Mouse (Mus musculus): Measurements from ENCODE around the gene Mmaa.

DNA sequence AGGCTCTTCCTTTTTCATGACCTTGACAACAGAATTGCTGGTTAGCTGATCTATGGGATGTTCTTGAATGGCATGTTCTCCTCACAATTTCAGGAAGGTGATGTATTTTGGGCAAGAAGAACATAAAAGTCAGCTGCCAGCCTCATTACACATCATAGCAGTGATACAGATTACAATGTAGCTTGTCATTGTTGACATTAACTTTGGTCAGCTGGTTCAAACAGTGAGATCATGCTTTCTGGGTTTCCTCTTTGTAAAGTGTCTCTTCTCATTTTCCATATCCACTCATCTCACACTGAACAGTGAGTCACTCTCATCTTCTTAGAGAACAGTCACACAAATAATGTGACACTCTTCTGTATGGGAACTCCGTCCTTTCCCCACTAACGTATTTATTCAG is 51.3 kb downstream of the Mmaa start:
- TF ChIP-seq CEBPB (IDR thresholded peaks at IDR 0.05; ENCODE audit: low read depth): no peak
- TF ChIP-seq CTCF (IDR thresholded peaks at IDR 0.05; ENCODE audit: control insufficient read depth, insufficient read depth, insufficient read length): no peak
- no peak for TF ChIP-seq MAX (IDR thresholded peaks at IDR 0.05)
